Mouse (Mus musculus): Measurements from ENCODE around the gene Rab44.
A peak's percentile ranks its signal among the peaks of the same experiment; 100 is the strongest.
"Not testable (repeated sequence)": the region's sequence is repeated elsewhere in the genome, so short reads cannot be mapped to it uniquely, and the experiment has no call there.

Rab44 gene

DNA sequence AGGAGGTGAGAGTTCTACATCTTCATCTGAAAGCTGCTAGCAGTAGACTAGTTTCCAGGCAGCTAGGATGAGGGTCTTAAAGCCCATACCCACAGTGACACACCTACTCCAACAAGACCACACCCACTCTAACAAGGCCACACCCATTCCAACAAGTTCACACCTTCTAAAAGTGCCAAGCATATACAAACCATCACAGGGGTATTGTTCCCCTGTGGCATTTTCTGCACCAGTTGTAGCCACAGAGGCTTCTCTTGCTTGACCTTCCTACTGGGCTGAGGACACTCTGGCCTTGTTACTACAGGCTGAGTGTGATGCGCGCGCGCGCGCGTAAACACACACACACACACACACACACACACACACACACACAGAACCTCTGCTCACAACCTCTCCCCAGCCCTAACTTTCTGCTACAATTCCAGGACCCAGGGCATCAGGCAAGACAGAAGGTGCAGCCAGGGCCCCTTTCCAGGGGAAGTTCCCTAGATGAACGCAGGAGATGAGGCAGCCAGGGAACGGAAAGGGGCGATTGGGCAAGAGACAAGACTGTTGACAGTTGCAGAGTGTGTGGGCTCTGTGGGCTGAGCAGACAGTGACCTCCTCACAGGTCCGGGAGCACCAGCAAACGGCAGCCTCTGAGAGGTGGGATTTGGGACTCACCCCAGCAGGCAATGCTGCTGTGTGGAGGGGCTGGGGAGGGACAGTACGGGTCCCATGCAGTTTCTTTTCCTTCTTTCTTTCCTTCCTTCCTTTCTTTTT, at the start of gene Rab44:
Gene Rab44, plus strand, starts transcription at position 555 of the 762 bp plus-strand sequence.
- no peak for DNase-seq

DNA sequence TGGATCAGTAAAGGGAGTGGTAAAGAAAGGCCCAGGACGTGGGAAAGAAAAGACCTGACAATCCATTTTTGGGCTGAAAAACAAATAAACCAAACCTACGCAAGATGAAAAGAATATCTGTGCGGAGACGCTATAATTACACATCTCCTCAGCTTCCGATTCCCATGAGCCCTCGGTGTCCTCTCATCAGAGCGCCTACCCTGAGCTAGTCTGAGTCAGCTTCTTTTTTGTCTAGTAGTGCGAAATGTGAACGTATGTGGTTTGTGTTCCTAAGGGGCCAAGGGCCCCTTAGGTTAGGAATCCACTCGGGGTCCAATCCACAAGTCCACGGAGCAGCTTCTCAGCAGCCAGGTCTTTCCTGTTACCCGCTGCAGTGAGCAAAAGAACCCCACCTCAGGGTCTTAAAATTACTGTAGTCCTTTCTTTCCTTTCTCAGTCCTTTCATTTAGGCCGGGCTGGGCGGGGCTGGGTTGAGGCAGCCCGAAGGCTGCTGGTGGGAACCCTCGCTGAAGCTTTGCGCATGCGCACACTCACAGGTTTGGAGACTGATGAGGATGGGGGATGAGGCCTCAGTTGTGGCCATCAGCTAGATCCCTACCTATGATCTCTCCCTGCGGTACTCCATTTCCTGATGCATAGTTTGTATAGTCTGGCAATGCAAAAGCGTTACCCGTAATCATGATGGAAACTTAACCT, 48.6 kb upstream of the Rab44 start:
- no peak for DNase-seq

DNA sequence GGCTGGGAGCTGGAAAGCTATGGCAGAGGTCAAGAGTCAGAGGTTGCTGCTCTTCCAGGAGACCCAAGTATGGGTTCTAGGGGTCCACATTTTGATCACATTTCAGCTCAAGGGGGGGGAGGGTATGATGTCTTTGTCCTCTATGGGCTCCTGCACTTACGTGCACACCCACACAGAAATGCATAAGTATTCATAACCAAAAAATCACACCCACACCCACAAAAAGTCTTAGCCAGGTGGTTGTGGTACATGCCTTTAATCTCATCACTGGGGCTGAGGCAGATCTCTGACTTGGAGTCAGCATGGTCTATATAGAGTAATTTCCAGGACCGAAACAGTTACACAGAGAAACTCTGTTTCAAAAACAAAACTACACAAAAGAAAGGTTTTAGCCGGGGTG, 48.0 kb upstream of the Rab44 start:
- DNase-seq: no peak

DNA sequence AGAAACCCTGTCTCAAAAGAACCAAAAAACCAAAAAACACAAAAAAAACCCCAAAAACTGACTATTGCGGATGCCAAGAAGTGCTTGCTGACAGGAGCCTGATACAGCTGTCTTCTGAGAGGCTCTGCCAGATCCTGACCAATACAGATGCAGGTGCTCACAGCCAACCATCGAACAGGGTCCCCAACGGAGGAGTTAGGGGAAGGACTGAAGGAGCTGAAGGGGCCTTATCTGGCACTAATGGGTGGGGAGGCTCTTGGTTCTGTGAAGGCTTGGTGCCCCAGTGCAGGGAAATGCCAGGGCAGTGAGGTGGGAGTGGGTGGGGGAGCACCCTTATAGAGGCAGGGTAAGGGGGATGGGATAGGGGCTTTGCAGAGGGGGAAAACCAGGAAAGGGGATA, 46.5 kb upstream of the Rab44 start:
- not testable (repeated sequence) for DNase-seq

DNA sequence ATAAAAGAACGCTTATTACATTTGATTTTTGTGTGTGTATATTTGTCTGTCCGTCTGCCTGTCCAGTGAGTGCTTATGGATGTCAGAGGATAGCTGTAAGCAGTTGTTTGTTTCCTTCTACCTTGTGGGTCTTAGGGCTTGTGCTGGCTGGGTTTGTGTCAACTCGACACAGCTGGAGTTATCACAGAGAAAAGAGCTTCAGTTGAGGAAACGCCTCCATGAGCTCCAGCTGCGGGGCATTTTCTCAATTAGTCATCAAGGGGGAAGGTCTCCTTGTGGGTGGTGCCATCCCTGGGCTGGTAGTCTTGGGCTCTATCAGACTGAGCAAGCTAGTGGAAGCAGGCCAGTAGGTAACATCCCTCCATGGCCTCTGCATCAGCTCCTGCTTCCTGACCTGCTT, 46.1 kb upstream of the Rab44 start:
- no peak for DNase-seq

DNA sequence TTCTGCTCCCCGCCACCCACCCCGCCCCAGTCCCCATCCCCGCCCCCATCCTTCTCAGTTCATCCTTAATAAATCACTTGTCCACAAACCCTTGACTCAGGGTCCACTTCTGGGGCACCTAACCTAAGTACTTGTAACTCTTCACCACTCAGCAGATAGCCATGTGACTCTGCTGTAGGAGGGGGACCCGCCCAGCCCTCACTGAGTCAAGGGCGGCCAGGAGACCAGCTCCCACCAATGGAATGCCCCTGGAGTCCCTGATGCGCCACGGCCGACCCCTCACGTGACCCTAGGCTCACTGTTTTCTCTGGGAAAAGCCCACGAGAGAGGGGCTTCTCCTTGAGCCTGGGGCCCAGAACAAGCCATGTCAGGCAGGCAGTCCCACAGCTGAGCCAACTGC, 44.9 kb upstream of the Rab44 start:
- no peak for DNase-seq

DNA sequence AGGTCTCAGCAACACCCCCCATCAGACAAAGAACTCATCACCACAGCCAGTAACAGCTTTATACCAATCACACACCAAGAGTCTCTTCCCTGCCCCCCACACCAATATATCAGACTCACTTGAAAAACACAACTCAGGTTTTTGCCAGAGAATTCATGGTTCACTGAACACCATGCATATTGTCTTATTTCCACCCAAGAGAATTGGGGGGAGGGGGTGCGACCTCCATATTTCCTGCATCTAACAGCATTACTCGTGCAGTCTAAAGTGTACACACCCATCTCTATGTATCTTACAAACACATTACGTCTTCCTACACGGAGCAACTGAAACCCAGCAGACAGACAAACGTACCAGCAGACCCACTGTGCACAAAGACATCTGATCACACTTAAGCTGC, 42.1 kb upstream of the Rab44 start:
- DNase-seq: no peak

DNA sequence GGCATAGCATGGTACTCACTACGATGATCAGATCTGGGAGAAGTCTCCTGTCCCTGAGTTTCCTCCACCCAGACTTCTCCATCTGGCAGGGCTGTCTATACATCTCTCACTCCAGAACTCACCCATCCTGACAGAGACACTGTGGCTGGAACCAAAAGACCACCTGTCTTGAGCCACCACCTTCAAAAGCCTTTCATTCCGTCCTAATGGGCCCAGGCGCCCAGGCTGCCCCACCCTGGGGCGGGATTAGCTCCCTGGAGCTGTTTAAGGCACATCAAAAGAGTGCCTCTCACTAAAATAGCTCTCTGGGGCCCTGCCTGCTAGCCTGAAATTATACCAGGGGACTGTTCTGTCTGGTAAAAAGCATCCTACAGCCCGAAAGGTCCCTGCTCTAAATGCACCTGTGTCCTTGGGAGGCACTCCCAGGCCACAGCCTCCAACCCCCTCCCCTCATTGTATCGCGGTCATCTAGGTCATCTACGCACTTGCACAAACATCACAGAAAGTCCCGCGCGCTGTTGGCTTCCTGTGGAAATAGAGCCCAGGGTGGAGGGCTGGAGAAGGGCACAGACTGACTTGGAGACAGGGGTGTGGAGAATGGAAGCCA, 41.1 kb upstream of the Rab44 start:
- no peak for DNase-seq

DNA sequence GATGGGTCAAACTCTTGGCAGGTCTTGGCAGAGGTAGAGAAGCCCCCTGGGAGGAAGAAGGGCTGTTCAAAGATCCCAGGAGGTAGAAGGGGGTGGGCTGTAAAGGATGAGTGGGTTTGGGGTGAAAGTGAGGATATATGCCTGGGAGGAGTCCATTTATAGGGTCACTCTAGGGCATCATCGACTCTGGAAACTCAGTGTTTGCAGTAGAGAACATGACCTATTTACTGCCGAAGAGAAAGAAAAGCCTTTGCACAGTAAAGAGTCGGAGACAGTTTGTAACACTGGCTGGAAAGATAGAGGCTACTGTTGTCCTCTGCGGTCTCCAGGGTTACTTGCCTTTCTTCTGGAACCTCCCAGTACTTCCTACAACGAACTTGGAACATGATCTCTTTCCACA, 40.6 kb upstream of the Rab44 start:
- no peak for DNase-seq

DNA sequence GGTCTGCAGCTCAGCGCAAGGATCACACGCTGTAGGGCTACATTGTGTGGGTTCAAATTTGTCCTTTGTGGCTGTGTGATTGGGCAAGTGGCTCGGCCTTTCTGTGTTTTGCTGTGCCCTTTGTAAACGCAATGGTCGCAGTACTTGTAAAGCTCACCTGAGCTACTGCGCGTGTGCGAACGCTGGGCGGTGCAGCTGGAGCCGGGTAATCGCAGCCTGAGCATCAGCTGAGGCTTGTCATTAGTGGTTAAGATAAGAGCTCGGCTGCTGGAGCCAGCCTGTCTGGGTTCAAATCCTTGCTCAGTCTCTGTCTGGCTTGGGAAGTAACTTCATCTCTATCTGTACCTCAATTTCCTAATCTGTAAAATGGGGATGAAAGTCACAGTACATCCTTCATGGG, 39.9 kb upstream of the Rab44 start:
- DNase-seq: no peak

DNA sequence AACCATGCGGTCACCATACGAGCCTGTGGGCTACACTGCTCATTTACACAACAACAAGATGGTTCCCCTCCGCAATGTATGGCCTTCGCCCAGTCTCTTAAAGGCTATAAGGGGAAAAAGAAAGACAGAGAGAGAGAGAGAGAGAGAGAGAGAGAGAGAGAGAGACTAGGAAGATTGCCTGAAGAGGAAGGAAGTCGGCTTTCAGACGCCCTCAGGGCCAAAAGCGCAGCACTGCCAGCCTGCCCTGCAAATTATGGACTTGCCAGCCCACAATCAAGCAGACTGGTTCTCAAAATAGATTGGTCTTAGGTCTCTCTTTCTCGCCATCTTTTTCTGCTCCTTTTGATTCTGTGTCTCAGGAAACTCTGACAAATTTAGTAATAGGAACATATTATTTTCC, 37.7 kb upstream of the Rab44 start:
- no peak for DNase-seq

DNA sequence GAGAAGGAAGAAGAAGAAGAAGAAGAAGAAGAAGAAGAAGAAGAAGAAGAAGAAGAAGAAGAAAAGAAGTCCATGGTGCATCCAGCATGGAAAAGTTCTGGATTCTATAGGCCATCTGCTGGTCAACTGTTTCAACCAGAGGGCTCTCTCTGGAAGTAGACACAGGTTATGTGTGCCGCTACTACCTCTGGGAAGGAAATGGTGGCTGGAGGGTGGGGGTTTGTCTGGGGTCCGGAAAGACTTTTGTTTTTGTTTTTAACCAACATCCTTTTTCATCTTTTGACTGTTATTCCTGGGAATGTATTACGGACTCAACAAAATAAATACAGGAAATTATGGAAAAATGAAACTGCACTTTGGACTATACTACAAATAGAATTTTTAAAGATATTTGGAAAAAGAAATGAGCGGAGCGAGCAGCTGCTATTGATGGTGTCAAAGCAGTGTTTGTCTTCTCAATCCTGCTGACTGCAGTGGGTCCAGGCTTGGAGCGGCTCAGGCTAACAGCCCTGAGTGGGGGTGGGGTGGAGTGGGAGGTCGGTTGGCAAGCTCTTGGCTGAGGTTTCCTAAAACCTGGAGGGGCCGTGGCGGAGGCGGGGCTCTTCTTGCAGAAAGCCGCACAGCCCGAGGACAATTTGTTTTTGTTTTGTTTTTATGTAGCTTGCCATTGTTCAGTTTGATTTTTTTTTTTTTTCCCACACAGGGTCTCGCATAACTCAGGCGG, 36.0 kb upstream of the Rab44 start:
- DNase-seq: no peak

DNA sequence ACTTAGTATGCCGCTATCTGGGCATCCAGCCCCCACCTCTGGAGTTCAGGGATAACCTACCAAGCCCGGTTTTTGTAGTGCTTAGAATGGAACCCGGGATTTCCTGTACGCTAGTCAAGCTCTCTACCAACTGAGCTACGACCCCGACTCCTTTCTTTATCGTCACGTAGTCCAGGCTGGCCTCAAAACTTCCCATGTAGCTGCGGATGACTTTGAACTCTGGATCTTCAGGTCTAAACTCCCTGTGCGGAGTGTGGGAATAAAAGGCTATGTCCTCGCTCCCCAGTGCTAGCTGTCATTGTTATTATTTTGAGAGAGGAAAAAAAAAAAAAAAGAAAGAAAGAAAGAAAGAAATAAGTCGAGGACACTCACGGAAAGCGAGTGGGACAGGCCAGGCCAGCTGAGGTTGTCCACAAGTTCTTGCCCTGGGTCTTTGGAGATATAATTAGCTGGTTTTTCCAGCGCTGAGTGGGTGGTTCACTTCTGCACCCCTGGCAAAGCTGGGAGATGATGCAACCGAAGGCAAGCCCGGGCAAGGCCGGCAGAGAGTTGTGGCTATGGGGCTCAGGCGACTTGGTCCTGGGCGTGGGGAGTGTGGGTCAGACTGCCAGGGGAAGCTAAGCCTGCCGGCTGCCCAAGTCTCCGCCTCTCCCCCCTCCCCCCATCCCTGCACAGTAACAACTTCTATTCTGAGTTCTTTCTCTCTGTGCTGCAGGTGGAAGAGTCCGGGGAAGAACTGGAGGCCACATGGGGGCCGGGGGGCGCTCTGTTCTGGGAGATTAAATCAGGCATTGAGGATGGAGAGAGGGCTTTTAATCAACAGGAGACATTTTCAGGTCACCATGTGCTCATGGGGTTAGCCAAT, 35.2 kb upstream of the Rab44 start:
- peak; percentile 18 for DNase-seq

DNA sequence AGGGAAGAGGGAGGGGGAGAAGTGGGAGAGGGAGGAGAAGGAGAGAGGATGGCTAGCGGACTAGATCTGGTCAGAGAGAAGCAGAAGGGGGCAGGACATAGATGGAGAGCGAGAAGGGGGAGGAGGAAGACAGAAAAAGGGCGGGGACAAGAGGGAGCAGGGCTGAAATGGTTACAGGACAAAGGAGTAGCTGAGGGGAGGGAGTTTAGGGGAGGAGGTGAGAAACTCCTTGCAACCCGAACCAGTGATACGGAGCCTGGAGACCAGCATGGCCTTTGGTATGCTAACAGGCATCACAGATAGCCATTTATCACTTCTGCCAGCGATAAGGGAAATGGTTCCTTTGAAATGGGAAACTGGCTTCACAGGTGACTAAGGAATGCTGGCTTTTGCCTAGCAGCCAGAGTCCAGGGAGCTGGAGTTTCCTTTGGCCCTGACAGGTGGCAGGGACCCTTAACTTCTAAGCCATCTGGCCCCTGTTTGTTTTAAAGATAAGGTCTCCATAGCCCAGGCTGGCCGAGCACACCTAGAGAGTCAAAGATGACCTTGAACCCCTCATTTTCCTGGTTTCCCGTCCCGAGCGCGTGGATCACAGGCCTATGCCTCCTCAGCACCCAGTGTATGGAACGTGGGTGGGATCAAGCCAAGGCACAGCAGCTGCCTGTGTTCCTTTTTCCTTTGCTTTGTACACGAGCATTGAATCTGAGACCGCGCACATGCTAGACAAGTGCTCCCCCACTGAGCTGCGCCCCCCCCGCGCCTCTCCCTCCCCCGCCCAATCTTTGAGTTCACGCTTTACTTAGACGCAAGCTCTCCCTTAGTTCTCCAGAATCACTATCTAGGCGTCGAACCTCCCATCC, 33.0 kb upstream of the Rab44 start:
- no peak for DNase-seq

DNA sequence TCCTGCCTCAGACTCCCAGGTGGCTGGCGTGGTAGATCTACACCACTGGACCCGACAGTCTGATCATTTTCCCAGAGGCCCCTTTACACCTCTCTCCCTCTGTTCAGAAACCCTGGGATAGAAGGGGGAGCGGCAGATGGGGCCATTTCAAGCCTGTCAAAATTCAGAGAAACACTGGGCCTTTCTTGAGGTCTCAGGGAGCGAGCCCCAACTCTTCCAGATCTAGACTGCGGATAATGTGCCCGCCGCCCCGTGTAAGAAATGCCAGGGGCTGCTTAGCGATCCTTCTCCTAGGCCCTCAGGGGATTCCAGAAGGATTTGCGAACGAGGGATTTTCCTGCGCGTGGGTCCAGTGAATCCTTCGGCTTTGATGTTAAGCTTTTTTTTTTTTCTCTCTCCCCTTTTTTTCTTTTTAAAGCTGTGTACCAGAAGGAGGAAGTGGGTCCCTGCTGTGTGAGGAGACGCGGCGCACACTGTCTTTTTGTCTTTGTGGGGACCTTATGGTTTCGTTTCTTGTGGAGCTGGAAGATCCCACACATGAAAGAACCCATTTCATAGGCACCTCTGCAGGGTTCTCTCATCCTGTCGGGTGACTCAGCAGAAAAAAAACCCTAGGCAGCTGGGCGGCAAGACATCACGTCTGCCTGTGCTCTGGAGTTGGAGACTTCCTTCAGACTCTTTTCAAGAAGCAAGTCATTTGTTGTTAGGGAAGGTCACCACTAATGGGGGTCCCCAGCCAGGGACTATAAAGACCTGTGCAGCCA, 32.1 kb upstream of the Rab44 start:
- DNase-seq: no peak

DNA sequence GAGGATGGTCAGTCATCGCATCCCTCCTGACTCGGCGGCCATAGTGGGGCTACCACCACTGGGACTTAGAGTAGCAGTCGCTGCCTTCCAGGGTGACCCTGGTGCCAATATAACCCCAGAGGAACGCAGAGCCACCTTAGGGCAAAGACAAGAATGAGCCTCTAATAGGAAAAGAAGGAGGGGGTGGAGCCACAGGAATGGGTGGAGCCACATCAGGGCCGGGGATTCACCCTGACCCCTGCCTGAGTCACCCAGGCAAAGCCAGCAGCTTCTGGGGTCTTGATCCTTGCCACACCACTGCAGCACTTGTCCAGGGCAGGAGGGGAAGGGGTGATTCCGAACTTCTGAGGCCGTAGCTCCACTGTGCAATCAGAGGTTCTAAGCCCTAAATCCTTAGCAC, 30.4 kb upstream of the Rab44 start:
- DNase-seq: no peak

DNA sequence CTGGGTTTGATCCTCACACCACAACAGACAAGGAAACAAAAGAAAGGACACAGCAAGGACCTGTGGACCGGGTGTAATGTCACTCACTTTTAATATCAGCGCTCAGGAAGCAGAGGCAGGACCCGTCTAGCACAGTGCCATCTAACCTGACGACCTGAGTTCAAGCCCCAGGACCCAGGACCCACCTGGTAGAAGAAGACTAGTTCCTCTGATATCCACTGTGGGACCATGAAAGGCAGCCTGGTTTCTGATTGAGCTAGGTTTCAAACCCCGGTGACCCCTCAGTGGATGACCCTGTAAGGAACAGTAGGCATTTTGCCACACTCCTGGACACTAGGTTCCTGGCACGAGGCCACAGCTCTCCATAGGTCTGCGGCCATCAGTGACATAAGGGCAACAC, 29.3 kb upstream of the Rab44 start:
- no peak for DNase-seq

DNA sequence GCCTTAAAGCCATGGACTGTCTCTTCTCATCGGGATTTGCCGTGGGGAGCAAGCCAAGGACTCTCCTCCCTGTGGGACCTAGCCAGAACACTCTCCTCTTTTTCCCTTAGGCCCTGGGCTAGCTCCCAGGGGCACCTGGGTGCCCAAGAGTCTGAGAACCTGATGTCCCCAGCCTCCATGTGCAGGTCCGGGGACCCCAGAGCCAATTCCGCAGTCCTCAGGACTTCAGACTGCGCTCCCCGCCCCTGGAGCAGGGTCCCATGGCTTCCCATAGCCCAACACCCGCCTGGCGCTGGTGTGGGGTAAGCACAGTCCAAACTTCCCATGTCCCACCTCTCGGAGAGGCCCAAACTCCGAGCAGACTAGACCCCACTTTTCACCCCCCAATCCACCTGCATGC, 28.7 kb upstream of the Rab44 start:
- no peak for DNase-seq

DNA sequence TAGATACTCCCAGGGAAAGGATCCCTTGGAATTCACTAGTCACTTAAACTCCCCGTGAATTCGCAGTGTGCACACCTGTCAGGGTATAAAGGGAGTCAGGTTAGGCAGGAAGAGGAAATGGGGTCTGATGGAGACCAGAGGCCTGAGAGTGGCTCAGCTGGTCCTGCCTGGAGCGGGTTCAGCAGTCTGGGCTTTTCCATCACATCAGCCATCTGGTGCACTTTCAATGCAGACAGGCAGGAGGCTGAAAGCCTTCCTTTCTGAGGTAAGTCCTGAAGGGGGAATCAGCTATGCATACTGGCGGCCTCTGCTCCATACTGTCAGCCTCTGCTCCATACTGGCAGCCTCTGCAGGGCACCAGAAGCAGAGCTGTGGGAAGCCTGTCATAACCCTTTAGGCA, 27.0 kb upstream of the Rab44 start:
- no peak for DNase-seq

DNA sequence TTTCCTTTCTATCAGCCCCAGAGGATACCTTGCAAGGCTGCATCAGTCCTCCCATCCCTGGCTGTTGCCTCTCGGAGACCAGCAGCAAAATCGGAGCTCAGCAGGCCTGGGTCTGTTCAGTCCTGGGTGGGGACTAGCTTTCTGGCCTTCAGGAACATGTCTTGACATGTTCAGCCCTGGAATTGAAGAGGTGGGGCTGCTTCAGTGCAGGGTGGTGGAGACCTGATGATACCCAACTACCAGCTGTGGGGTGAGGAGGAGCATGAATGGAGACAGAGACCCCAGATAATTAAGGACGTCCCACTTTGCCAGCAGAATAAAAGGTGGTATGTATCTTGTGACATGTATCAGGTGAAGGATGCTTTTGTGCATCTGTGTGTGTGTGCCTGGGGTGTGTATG, 23.2 kb upstream of the Rab44 start, which contains the start of gene Cdkn1a:
Gene Cdkn1a, plus strand, starts transcription at position 201 of the 400 bp plus-strand sequence.
- no peak for DNase-seq

Data from kidney, adult 11 months (tissue).